Mouse (Mus musculus): Measurements from ENCODE around the gene Akt1s1.

Gene Akt1s1

DNA sequence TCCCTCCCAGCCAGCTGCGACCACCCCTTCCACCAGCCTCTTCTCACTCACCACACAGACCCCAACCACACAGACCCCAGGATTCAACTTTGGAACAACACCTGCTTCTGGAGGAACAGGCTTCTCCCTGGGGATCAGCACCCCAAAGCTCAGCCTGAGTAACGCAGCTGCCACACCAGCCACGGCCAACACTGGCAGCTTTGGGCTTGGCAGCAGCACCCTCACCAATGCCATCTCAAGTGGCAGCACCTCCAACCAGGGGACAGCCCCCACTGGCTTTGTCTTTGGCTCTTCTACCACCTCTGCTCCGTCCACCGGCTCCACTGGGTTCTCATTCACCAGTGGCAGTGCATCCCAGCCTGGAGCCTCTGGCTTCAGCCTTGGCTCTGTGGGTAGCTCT lies 20.1 kb upstream of the Akt1s1 start:
- DNase-seq = no peak

DNA sequence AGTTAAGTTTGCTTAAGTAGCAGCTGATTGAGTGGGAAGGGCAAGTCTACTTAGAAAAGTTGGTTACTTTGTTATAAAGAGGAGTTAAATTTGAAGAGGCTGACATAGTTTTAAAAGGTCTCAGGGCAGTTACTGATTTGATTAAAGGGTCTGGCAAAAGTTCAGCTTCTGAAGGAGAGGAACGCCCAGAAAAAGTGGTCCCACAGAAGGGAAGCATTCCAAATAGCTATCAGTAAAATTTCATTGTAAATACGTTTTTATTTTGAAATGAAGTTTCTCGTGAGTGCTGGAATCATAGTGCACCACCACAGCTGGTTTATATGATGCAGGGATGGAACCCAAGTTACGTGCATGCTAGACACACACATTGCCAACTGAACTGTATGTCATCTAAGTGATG lies 16.0 kb upstream of the Akt1s1 start:
- no peak for DNase-seq

DNA sequence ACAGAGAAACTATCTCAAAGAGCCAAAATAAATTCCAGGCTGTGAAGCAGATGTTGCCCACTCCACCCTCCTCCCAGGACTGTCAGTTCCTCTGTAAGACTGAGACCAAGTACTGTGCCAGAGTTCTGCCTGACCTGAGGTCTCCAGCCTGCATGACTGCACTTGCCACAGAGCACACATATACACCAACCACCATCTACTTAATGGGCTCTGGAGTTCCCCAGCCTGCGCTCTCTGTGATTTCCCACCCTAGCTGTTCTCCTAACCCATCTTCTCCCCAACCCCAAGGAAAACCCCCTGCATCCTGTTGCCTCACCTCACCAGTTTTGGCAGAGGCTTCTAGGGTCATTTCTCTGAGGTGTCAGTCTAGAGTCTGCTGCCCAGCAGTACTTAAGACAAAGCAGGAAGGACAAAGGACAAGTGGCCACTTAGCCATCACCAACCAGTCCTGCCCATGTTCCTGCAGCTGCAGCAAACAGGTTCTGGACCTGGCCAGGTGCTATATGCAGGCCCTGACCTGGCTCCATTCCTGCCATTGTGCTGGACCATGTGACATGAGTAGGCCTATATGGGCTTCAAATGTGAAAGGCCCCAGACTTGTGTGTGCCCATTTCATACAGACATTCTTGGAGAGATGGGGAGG lies 13.3 kb upstream of the Akt1s1 start:
- DNase-seq = no peak

DNA sequence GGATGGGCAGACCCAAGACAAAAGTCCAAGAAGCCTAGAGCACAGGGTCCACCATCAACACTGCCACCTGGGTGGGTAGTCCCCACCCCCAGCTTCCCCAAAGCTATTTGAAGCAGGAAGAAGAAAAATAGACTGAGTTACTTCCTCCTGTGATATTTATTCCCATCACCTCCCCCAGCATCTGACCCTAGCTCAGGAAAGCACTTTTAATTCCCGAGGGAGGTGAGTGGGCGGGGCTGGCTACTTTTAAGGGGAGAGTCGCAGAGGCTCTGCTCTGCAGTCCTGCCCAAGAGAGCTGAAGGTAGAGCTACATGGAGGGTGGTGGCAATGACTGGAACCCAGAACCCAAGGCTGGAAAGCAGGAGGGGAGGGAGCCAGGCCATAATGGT lies 12.8 kb upstream of the Akt1s1 start:
- no peak for DNase-seq

DNA sequence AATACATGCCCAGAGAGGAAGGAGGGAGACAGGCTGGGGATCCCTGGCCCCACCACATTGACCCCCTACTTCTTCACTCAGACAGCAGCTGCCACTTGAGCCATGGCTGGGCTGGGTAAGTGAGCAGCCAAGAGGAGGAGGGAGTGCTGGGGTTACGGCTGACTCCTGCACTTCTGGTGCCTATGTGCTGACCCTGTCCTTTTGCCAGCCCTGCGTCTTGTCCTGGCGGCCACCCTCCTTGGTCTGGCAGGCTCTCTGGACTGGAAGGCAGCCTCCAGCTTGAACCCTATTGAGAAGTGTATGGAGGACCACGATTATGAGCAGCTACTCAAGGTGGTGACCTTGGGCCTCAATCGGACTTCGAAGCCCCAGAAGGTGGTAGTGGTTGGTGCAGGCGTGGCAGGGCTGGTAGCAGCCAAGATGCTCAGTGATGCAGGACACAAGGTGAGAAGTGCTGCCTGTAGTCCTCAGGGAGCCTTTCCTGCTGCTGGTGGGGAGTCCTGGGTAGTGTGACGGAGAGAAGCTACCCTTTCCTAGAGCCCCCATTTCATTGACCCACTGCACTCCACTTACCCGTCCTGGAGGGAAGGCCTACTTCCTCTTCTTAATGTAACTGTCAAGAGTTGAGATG lies 12.3 kb upstream of the Akt1s1 start:
- no peak for DNase-seq

DNA sequence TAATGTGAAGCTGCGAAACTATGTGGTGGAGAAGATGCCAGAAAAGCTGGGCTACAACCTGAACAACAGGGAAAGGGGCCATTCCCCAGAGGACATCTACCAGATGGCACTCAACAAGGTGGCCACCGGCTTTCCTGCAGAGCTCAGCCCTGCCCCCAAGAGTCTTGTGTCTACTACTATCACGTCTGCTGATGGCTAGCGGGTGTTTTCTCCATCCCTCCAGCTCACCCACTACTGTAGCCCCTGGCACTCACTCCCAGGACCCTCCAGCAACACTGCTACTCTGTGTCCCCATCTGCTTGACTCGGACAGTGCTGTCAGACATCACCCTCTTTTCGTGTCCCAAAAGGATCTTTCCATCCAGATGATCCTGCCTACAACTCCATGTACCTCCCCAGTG lies 10.7 kb upstream of the Akt1s1 start:
- DNase-seq = no peak

DNA sequence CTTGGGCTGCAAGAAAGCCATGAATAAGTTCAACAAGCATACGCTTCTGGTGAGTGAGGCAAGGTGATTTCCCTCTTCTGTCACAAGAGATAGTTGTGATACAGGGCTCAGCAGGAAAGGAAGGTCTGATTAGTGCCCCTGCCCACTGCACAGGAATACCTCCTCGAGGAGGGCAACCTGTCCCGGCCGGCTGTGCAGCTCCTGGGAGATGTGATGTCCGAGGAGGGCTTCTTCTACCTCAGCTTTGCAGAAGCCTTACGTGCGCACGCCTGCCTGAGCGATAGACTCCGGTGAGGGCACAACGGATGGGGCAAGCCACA lies 9.7 kb upstream of the Akt1s1 start:
- DNase-seq = no peak

DNA sequence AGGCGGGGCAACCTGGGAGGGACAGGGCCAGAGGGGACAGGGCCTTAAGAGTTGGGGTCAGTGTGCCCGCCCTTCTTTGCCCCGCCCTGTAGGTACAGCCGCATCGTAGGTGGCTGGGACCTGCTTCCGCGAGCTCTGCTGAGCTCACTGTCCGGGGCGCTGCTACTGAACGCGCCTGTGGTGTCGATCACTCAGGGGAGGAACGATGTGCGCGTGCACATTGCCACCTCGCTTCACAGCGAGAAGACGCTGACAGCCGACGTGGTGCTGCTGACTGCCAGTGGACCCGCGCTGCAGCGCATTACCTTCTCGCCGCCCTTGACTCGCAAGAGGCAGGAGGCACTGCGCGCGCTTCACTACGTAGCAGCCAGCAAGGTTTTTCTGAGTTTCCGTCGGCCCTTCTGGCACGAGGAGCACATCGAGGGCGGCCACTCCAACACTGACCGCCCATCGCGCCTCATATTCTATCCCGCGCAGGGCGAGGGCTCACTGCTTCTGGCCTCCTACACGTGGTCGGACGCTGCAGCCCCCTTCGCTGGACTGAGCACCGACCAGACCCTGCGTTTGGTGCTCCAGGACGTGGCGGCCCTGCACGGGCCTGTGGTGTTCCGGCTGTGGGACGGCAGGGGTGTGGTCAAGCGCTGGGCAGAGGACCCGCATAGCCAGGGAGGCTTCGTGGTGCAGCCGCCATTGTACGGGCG lies 9.2 kb upstream of the Akt1s1 start:
- peak; percentile 36 for DNase-seq

DNA sequence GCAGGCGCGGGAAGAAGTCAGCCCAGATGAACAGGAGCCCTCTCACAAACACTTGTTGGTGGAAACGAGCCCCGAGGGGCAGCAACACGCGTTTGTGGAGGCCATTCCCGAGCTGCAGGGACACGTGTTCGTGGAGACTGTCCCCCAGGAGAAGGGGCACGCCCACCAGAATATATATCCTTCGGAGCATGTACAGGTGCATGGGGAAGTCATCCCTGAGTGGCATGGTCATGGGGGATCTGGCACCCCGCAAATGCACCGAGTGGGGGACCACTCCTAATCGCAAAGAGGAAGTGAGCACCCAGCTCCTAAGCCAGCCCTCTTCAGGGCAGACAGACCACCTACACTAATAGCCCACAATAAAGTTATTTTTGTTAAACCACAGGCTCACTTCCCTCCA lies 8.4 kb upstream of the Akt1s1 start:
- no peak for DNase-seq

DNA sequence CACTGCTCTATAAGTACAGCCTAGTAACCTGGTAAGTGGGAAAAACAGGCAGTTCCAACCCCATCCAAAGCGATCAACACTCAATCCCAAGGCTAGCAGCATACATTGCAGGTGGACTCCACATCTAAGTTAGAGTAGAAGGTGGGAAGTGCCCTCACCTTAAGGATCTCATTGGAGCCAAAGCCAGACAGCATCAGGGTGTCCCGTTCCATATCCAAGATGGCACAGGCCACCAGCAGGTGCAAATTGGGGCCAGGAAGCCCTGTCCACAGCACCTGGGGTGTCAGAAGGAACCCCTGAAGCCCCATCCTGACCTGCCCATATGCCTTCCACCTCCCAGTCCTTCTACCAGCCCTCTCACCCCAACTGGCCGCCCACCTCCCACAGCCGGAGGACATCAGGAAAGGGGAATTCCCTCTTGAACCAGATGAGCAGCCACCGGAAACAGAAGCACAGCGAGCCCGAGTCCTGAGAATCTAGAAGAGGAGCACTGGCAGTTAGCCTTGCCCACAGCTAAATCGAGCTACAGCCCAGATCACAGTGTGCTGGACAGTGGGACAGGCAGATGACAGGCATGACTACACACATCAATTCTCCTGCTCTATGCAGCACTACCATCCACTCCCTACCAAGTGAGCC lies 6.8 kb upstream of the Akt1s1 start:
- no peak for DNase-seq

DNA sequence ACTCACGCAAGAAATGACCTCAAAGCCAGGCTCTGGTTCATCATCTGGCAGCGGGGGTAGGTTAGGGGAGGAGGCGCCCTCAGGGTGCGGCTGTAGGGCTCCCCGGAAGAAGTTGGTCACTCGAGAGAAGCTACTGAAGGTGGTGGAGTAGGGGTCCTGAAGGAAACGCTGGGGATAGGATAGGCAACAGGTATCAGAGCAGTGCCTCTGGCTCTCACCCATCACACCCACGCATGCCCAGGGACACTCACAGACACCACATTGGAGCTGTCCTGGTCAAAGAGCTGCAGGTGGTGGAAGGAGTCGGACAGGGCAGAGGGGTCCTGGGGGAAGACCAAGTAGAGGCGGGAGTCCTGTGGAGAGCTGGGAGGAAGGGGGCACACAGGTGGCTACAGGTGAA lies 3.8 kb upstream of the Akt1s1 start:
- no peak for DNase-seq

DNA sequence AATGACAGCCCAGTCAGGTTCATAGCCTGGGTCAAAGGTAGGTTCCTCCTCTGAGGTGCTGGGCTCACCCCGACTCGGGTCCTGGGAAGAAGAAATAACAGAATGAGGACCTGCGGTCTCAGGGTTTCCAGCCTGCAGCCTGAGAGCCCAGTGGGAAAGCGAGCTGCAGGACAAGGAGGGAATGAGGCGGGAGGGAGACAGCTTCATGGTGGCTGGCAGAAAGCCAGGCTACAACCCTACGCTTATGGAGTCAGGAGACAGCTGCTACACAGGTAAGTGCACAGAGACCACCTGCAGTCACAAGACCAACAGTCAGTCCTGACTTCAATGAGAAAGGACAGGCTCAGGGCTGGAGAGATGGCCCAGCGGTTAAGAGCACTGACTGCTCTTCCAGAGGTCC lies 2.0 kb upstream of the Akt1s1 start:
- DNase-seq = no peak

DNA sequence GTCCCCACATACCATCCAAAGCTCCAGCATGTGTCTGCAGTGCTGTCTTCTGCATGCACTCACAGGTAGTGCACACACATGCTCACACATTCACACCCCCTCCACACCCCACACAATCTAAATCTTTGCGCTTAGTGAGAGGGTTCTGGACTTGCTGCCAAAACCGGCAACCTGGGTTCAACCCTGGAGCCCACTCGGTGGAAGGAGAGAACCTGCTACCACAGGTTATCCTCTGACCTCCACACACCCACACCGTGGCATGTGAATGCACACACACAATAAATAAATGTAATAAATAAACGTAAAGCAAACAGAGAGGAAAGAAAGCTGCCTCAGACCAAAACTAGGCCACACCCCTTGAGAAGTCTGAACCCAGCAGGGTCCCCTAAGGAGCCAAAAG lies 1.0 kb upstream of the Akt1s1 start:
- no peak for DNase-seq

DNA sequence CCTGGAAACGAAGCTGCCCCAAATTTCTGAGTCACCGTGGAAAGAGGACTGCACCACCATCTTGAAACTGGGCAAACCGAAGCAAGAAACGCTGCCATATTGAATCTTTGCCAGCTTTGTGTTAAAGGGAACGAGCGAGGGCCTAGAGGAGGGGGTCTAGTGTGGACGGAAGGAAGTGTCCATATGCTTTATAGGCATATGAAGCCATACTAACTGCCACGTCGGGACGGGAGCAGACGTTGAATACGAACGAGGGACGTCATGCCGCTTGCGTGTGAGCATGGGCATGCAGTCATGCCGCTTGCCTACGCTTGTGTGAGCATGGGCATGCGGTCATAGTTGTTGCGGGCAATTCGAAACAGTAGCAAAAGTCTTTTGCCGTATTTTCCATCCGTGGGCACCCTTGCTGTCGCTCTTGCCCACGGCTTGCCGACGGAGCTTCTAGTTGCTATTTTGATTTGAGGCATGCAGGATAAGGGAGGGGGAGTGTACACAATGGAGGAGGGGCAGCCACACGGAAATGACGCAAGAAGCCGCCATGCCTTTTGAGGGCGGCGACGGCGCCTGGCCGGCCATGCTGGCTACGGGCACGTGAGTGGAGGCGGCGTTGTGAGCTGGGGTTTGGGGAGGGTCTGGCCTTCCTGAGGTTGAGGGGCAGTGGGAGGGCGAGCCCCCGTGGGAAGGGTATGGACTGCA lies 773 bp downstream of the Akt1s1 start:
- DNase-seq = peak; percentile 91

DNA sequence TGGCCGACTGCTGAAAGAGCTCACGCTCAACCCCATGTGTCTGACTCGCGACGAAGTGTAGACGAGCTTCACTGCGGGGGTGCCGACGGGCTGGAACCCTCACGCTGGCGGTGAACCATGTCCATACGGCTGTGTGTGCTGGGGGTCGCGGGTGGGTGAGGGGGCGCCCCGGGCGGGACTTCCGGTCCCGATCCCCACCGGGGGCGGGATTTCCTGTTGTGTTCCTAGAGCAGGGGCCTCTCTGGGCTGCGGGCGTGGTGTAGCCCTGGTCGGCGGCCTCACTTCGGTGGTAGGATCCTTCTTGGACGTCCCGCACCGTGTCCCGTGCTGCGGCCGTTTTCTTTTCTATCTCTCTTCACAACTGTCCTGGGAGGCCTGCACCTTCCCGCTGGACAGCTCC lies 1.4 kb downstream of the Akt1s1 start:
- peak; percentile 87 for DNase-seq

DNA sequence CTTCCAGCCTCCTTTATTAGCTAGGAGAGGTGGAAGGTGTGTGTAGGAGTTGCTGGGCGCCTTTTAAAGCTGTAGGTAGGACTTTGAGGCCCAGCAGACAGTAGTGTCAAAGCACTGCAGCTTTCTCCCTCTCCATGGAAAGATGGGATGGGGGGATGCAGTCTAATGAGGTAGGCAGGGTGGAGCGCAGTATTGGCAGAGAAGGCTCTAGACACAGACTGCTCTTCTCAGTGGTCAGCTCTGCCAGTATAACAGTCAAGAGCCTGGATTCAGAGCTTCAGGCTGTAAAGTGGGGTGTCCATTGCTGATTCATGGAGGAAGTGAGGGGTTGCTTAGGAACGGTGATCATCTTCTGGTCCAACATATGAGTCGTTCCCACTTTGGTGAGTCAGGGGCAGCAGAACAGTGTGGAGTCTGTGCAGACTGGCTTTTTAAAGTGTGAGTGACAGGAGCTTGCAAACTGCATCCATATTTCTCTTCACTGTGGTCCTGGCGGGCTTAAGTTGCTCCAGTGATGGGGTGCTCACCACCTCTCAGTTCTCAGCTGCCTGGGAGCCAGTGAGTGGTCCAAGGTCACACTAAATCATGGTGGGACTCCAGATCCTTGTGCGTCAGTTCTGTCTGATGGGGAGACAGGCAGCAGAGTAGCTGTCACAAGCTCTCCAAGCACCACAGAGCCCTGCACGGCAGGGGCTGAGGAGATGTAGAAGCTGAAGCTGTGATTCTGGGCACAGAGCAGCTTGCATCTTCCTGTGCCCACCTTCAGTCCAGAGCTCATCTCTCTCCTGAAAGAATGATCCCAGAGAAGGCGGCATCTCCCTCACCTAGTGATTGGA lies 2.2 kb downstream of the Akt1s1 start:
- DNase-seq = no peak

DNA sequence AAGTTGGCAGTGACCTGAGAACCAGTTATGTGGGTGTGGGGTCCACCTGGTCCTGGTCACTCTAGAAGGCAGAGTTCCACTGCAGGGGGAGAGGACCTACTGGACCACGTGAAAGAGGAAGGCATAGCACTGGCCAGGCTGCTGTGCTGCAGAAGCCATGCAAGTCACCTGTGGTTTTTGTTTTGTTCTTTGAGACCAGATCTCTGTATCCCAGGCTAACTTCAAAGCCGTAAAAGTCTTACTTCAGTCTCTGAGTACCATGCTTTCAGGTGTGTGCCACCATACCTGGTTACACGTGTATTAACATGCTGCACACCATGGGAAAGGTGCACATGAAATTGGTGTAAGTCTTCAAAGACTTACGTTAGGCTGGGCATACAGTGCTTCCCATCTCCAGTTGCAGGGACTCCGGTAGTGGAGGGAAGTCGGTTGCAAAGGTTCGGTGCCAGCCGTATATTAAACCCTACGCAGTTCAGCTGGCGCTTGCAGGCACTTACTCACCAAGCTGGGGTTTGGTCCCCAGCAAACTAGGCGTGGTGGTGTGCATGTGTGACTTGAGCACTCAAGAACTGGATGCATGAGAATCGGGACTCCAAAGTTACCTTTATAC lies 2.9 kb downstream of the Akt1s1 start:
- DNase-seq = no peak

DNA sequence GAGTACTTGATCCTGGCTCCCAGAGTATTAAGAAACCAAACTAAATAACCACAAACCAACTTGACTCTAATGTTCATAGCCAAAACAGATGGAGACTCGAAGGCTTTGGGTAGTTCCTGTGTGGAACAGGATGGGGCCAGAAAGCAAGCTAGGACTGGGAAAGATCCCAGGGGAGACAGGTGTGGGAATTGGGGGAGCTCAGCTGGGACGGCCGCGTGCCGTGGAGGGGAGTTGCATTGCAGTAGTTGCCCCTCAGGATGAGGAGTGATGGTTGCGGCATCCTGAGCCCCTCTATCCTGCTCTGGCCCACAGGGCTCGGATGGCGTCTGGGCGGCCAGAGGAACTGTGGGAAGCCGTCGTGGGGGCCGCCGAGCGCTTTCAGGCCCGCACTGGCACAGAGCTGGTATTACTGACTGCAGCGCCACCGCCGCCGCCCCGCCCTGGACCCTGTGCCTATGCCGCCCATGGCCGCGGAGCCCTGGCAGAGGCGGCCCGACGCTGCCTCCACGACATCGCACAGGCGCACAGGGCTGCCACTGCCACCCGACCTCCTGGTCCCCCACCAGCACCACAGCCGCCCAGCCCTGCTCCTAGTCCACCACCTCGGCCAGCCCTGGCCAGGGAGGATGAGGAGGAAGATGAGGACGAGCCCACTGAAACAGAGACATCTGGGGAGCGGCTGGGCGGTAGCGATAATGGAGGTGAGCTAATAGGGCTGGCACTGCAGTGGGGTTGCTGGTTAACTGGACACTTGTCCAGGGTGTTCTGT lies 3.7 kb downstream of the Akt1s1 start:
- no peak for DNase-seq

DNA sequence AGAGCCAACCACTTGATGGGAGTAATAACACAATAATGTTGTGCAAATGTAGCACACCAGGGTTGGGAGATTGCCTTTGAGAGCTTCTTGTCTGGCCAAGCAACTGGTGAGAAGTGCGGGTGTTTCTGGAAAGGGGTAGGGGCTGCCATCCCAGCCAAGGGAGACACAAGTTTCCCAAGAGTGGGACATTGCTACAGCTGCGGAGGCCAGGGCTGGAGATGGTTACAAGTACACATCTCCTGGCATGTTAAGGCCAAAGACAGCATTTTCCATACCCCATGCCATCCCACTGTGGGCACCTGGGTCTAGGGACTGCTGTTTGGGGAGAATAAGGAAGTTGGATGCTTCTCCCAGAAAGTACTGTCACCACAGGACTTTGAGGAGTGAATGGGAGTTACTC lies 4.3 kb downstream of the Akt1s1 start:
- no peak for DNase-seq

DNA sequence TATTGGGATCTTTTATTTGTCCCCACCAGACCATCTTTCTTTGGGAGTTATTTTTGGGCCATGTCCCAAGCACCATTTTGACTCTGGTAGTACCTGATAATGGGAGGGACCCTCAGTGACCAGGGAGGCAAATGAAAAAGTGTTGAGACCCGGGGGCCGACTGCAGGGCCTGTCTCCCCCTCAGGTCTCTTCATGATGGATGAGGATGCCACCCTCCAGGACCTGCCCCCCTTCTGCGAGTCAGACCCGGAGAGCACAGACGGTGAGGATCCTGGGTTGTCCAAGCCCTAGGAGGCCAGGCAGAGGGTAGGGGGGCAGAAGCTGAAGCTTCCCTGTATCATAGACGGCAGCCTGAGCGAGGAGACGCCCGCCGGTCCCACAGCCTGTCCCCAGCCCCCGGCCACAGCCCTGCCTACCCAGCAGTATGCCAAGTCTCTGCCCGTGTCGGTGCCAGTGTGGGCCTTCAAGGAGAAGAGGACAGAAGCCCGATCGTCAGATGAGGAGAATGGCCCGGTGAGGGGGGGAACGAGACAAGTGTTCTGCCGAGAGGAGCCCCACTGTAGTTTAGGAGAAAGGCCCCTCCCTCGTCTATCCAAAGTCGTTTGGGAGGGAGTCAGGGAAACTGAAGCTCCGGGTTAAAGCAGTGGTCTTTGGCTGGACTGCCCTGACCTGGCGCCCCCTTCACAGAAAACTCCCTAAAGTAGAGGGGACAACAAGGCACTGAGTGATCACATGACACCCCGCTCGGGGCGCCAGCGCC lies 5.0 kb downstream of the Akt1s1 start:
- no peak for DNase-seq
